Mouse (Mus musculus) hindbrain, embryonic 12.5 days (tissue): ENCODE results near the gene Zfp113. TPM values are rescaled to one million over a fixed set of nuclear protein-coding genes. Genes with fewer than 3 reads are reported as not detected.
A peak's percentile ranks its signal among the peaks of the same experiment; 100 is the strongest.

Experiments
- ATAC-seq: fragments of 200-750 bp; cut with Nextera tagmentation; 2 replicates; pipeline ENCODE4 v1.8.0; 2017; ENCODE audit warnings: moderate TSS enrichment; ENCODE audit not compliant: low FRiP score
- H3K27ac ChIP-seq: fragments of 300-500 bp; sonication (generic); 2 replicates; pipeline ENCODE4 v1.5.1; 2016; ENCODE audit warnings: mild to moderate bottlenecking
- H3K27me3 ChIP-seq: fragments of 300-500 bp; sonication (generic); 2 replicates; pipeline ENCODE4 v1.6.1; 2016; ENCODE audit warnings: mild to moderate bottlenecking
- H3K36me3 ChIP-seq: fragments of 300-500 bp; sonication (generic); 2 replicates; pipeline ENCODE4 v1.6.1; 2016; ENCODE audit warnings: mild to moderate bottlenecking
- H3K4me1 ChIP-seq: fragments of 300-500 bp; sonication (generic); 2 replicates; pipeline ENCODE4 v1.6.1; 2016
- H3K4me2 ChIP-seq: fragments of 300-500 bp; sonication (generic); replicated peaks from 2 replicates; pipeline ENCODE4 v1.6.1; 2016; ENCODE audit warnings: mild to moderate bottlenecking
- H3K4me3 ChIP-seq: fragments of 300-500 bp; sonication (generic); 2 replicates; pipeline ENCODE4 v1.5.1; 2016; ENCODE audit warnings: mild to moderate bottlenecking
- H3K9ac ChIP-seq: fragments of 300-500 bp; sonication (generic); 2 replicates; pipeline ENCODE4 v1.6.1; 2016; ENCODE audit warnings: mild to moderate bottlenecking, moderate library complexity
- H3K9me3 ChIP-seq: fragments of 300-500 bp; sonication (generic); replicated peaks from 2 replicates; pipeline ENCODE4 v1.6.1; 2016; ENCODE audit warnings: mild to moderate bottlenecking
- WGBS: fragments of 180-500 bp; shearing (Covaris S2); methylation state at CpG from one replicate; pipeline ENCODE4 v1.1.7; 2016; 5-methylcytosine and 5-hydroxymethylcytosine counted together
- polyA plus RNA-seq: library from polyadenylated mRNA; unstranded; fragments of >200 nt; fragmentation: Nextera tagmentation; extraction: Ambion mirVana; gene quantifications from 2 replicates; pipeline ENCODE4 v1.2.1, GENCODE M21; 2016

Zfp113 gene
- 34.2 and 35.9 TPM in 2 replicates for polyA plus RNA-seq

GRCm38 (mm10) chr5:138155443-138155976 lies at the start of gene Zfp113:
Zfp113 (minus strand) TSS chr5:138155744.
- Histone ChIP-seq H3K4me2 (peak within 1 kb of the TSS; percentile 74), H3K9me3 (no peaks in the 10 kb centered on the region), H3K9ac (peak within 1 kb of the TSS; percentile 93), H3K36me3 (peaks cover 26% of the 10 kb centered on the region), H3K4me1 (peaks cover 12% of the 10 kb centered on the region), H3K27ac (peak within 1 kb of the TSS; percentile 97), H3K27me3 (no peaks in the 10 kb centered on the region), H3K4me3 (peak within 1 kb of the TSS; percentile 80)
- ATAC-seq: peak; percentile 97
- WGBS: under 1% methylated on average over 31 of the region's 31 CpGs

GRCm38 (mm10) chr5:138202086-138202485 lies 46.5 kb upstream of the Zfp113 start:
- Histone ChIP-seq H3K27me3 (no peaks in the 10 kb centered on the region), H3K4me1 (no peaks in the 10 kb centered on the region), H3K36me3 (no peaks in the 10 kb centered on the region), H3K9ac (no peak overlapping the region), H3K9me3 (peaks cover 5% of the 10 kb centered on the region; the same call in 1 of the 2 replicates), H3K4me3 (no peak overlapping the region), H3K27ac (no peak overlapping the region), H3K4me2 (no peak overlapping the region)
- no peak for ATAC-seq
- 85% methylated on average over 3 of the region's 3 CpGs for WGBS

GRCm38 (mm10) chr5:138199576-138199975 lies 44.0 kb upstream of the Zfp113 start:
- H3K9ac ChIP-seq: no peak overlapping the region
- H3K27ac ChIP-seq: no peak overlapping the region
- no peak overlapping the region for H3K4me2 ChIP-seq
- 6% methylated on average over 1 of the region's 1 CpGs for WGBS
- peaks cover 6% of the 10 kb centered on the region for H3K4me1 ChIP-seq
- no peak for ATAC-seq
- 0 out of 2 replicates have a peak, but pooled peaks cover 4% of the 10 kb centered on the region for H3K9me3 ChIP-seq
- no peak overlapping the region for H3K4me3 ChIP-seq
- no peaks in the 10 kb centered on the region for H3K36me3 ChIP-seq
- H3K27me3 ChIP-seq: no peaks in the 10 kb centered on the region

GRCm38 (mm10) chr5:138195463-138195862 lies 39.9 kb upstream of the Zfp113 start:
- peak overlapping the region; percentile 74; the same call in 1 of the 2 replicates for H3K4me3 ChIP-seq
- H3K27ac ChIP-seq: no peak overlapping the region
- 75% methylated on average over 7 of the region's 7 CpGs for WGBS
- H3K4me2 ChIP-seq: peak overlapping the region; percentile 96
- no peaks in the 10 kb centered on the region for H3K27me3 ChIP-seq
- peaks cover 10% of the 10 kb centered on the region for H3K4me1 ChIP-seq
- no peak for ATAC-seq
- H3K36me3 ChIP-seq: peaks cover 27% of the 10 kb centered on the region
- H3K9me3 ChIP-seq: no peaks in the 10 kb centered on the region
- H3K9ac ChIP-seq: no peak overlapping the region

GRCm38 (mm10) chr5:138194755-138195345 lies 39.3 kb upstream of the Zfp113 start:
- Histone ChIP-seq H3K27ac (peak overlapping the region; percentile 91), H3K36me3 (peaks cover 32% of the 10 kb centered on the region), H3K27me3 (no peaks in the 10 kb centered on the region), H3K9me3 (no peaks in the 10 kb centered on the region), H3K4me3 (peak overlapping the region; percentile 74), H3K4me1 (peaks cover 10% of the 10 kb centered on the region), H3K4me2 (peak overlapping the region; percentile 96), H3K9ac (peak overlapping the region; percentile 93)
- 2% methylated on average over 29 of the region's 29 CpGs for WGBS
- ATAC-seq: peak; percentile 75

- H3K4me2 ChIP-seq: peak within 1 kb of the TSS; percentile 96
- H3K27me3 ChIP-seq: no peaks in the 10 kb centered on the region
- H3K9ac ChIP-seq: peak within 1 kb of the TSS; percentile 93
- H3K9me3 ChIP-seq: no peaks in the 10 kb centered on the region
- 8% methylated on average over 54 of the region's 54 CpGs for WGBS
- ATAC-seq: peak; percentile 87
- H3K27ac ChIP-seq: peak within 1 kb of the TSS; percentile 91
- peaks cover 10% of the 10 kb centered on the region for H3K4me1 ChIP-seq
- H3K4me3 ChIP-seq: peak within 1 kb of the TSS; percentile 74
- H3K36me3 ChIP-seq: peaks cover 36% of the 10 kb centered on the region
Observed at GRCm38 (mm10) chr5:138193771-138194727, 38.5 kb upstream of the Zfp113 start, which contains the start of gene Mblac1. Mblac1 (plus strand) TSS chr5:138194314.

- peak overlapping the region; percentile 72 for H3K4me3 ChIP-seq
- peaks cover 45% of the 10 kb centered on the region for H3K36me3 ChIP-seq
- under 1% methylated on average over 10 of the region's 10 CpGs for WGBS
- H3K27me3 ChIP-seq: no peaks in the 10 kb centered on the region
- H3K9me3 ChIP-seq: no peaks in the 10 kb centered on the region
- H3K9ac ChIP-seq: peak overlapping the region; percentile 85
- peaks cover 19% of the 10 kb centered on the region for H3K4me1 ChIP-seq
- ATAC-seq: peak; percentile 86
- H3K27ac ChIP-seq: peak overlapping the region; percentile 69
- H3K4me2 ChIP-seq: peak overlapping the region; percentile 63
Observed at GRCm38 (mm10) chr5:138187661-138188306, 32.2 kb upstream of the Zfp113 start.

GRCm38 (mm10) chr5:138186950-138187638 lies 31.6 kb upstream of the Zfp113 start, which contains the start of the genes Taf6 and Cnpy4:
Taf6 (minus strand) TSS chr5:138187451.
Cnpy4 (plus strand) TSS chr5:138187485.
- H3K27me3 ChIP-seq: no peaks in the 10 kb centered on the region
- peak within 1 kb of the TSS; percentile 63 for H3K4me2 ChIP-seq
- peak; percentile 82 for ATAC-seq
- peaks cover 19% of the 10 kb centered on the region for H3K4me1 ChIP-seq
- H3K27ac ChIP-seq: peak within 1 kb of the TSS; percentile 78
- WGBS: under 1% methylated on average over 31 of the region's 31 CpGs
- no peaks in the 10 kb centered on the region for H3K9me3 ChIP-seq
- peaks cover 46% of the 10 kb centered on the region for H3K36me3 ChIP-seq
- H3K9ac ChIP-seq: peak within 1 kb of the TSS; percentile 85
- H3K4me3 ChIP-seq: peak within 1 kb of the TSS; percentile 72

GRCm38 (mm10) chr5:138173217-138173616 lies 17.7 kb upstream of the Zfp113 start:
- peak overlapping the region; percentile 74; the same call in 1 of the 2 replicates for H3K4me3 ChIP-seq
- 80% methylated on average over 3 of the region's 3 CpGs for WGBS
- no peak overlapping the region for H3K9ac ChIP-seq
- H3K36me3 ChIP-seq: peaks cover 48% of the 10 kb centered on the region
- H3K27me3 ChIP-seq: no peaks in the 10 kb centered on the region
- H3K4me1 ChIP-seq: peaks cover 22% of the 10 kb centered on the region
- no peaks in the 10 kb centered on the region for H3K9me3 ChIP-seq
- ATAC-seq: no peak
- peak overlapping the region; percentile 92 for H3K4me2 ChIP-seq
- H3K27ac ChIP-seq: no peak overlapping the region

- Histone ChIP-seq H3K4me3 (peak within 1 kb of the TSS; percentile 74), H3K36me3 (peaks cover 48% of the 10 kb centered on the region), H3K9me3 (no peaks in the 10 kb centered on the region), H3K27ac (peak within 1 kb of the TSS; percentile 89), H3K4me2 (peak within 1 kb of the TSS; percentile 92), H3K27me3 (no peaks in the 10 kb centered on the region), H3K9ac (peak within 1 kb of the TSS; percentile 81), H3K4me1 (peaks cover 22% of the 10 kb centered on the region)
- WGBS: under 1% methylated on average over 54 of the region's 54 CpGs
- peak; percentile 92 for ATAC-seq
Observed at GRCm38 (mm10) chr5:138171695-138172491, 16.3 kb upstream of the Zfp113 start, which contains the start of the genes Ap4m1 and Mcm7. Ap4m1 (plus strand) TSS chr5:138172002. Mcm7 (minus strand) TSS chr5:138172422.
